Mouse (Mus musculus) skeletal muscle tissue, postnatal 0 days (tissue): ENCODE measurements around the gene Bhlhe23. TPM values are rescaled to one million over a fixed set of nuclear protein-coding genes. Genes with fewer than 3 reads are reported as not detected.

Experiments used
- polyA plus RNA-seq: library from polyadenylated mRNA; unstranded; fragments of >200 nt; fragmentation: Nextera tagmentation; extraction: Ambion mirVana; gene quantifications from 2 replicates; pipeline ENCODE4 v1.2.1, GENCODE M21; 2015

The Bhlhe23 gene
- polyA plus RNA-seq, result not detected in 2 replicates

DNA sequence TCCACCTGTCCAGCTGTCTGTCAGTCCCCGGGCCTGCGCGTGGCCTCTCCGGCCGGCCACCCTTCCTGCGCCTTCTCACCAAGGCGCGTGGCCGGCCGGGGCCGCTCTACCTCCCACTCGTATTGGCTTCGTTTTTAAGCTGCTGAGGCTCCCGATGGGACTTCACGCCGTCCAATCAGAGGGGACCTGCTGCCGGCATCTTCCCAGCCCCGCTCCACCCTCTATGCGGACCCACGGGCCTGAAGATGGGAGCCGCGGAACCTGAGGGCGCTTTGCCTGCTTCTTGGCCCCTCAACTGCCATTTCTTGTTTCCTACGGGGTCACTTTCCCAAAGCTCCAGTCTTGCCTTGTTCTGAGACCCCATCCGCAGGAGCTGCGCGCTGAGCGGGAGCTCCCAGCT is at the start of gene Bhlhe23:
Bhlhe23 (minus strand) TSS at position 108 of the 400 bp plus-strand sequence.

DNA sequence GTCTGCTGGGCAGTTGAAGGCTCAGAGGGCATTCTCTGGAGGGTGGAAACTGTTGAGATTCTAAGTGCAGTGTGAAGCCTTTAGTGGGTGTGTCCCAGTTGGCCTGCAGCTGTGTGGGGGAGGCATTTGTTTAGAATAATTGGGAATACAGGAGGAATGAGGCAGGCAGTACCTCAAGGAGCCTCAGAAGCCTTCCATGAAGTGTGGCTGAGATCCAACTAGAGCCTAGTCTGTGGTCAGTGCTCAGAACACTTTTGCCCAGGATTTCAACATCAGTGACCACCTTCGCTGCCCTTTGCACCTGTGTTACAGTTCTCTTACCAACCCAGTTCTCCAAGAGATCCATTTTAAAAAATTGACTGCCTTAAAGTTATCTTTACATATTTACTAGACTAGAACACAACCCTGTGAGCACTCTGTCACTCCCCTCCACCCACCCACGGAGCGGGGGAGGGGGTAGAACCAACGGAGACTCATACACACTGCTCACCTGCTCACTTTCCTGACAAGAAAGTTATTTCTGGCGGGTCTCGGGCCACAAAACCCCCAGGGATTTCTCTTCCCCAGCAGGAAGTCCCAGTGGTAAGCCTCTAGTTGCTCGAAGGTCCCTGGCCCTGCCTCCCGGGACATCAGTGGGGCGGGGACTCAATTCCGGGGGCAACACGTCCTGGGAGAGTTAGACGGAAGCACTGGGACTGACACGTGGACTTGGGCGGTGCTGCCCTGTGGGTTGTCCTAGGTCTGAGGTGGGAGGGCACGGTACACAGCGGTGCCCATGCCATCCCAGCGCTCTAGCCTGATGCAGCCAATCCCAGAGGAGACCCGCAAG is 51.9 kb downstream of the Bhlhe23 start, which contains the start of gene Slc17a9:
Slc17a9 (plus strand) TSS at position 679 of the 829 bp plus-strand sequence.

Other genes starting within 250 kb of the Bhlhe23 start
- 12.4 and 12.8 TPM in 2 replicates for gene Mrgbp, start 195.6 kb downstream of the Bhlhe23 start, polyA plus RNA-seq
- 36.9 and 38.7 TPM in 2 replicates for gene Ogfr, start 187.7 kb downstream of the Bhlhe23 start, polyA plus RNA-seq
- gene Col9a3, start 179.1 kb downstream of the Bhlhe23 start, polyA plus RNA-seq, result 1.6 and 11.8 TPM in 2 replicates
- 0.13 and 0.15 TPM in 2 replicates for gene Tcfl5, start 134.2 kb downstream of the Bhlhe23 start, polyA plus RNA-seq
- gene Dido1, start 66.9 kb downstream of the Bhlhe23 start, polyA plus RNA-seq, result 7.5 and 9.3 TPM in 2 replicates
- gene Gid8, start 66.8 kb downstream of the Bhlhe23 start, polyA plus RNA-seq, result 46.7 and 49.5 TPM in 2 replicates
- gene Slc17a9, start 51.6 kb downstream of the Bhlhe23 start, polyA plus RNA-seq, result 0.37 and 0.89 TPM in 2 replicates
- 26.3 and 28.2 TPM in 2 replicates for gene Ythdf1, start 144.0 kb upstream of the Bhlhe23 start, polyA plus RNA-seq
- gene Birc7, start 152.1 kb upstream of the Bhlhe23 start, polyA plus RNA-seq, result not detected in 2 replicates
- gene Nkain4, start 177.8 kb upstream of the Bhlhe23 start, polyA plus RNA-seq, result 4.4 and 5.1 TPM in 2 replicates
- gene Arfgap1, start 190.3 kb upstream of the Bhlhe23 start, polyA plus RNA-seq, result 51.8 and 54.3 TPM in 2 replicates
- 2.9 and 3.0 TPM in 2 replicates for gene Col20a1, start 209.6 kb upstream of the Bhlhe23 start, polyA plus RNA-seq